Mouse (Mus musculus): ENCODE results near the gene Igsf21. TPM values are rescaled to one million over a fixed set of nuclear protein-coding genes. Genes with fewer than 3 reads are reported as not detected.

The Igsf21 gene
- polyA plus RNA-seq, 1 experiment from 2014 or later, result 0.44 TPM

GRCm38 (mm10) chr4:140035232-140035631, 211.4 kb downstream of the Igsf21 start:
- 0 out of 2 replicates have a peak, but pooled peaks cover 2% of the 10 kb centered on the region for H3K4me1 ChIP-seq (replicated peaks; ENCODE audit: control insufficient read depth, insufficient read depth, low read length)
- DNase-seq (ENCODE audit: low spot score), result no peak
- WGBS, result 61% methylated on average over 15 of the region's 15 CpGs
- H3K27ac ChIP-seq (ENCODE audit: low read depth, low read length), result no peak overlapping the region
- H3K36me3 ChIP-seq (ENCODE audit: control insufficient read depth, insufficient read depth, low read length), result no peaks in the 10 kb centered on the region
- no peaks in the 10 kb centered on the region for H3K9me3 ChIP-seq (ENCODE audit: control insufficient read depth, low read length)
- no peak overlapping the region for H3K9ac ChIP-seq (ENCODE audit: low read depth, low read length)
- H3K4me3 ChIP-seq (ENCODE audit: low read depth, low read length), result no peak overlapping the region
- H3K27me3 ChIP-seq (replicated peaks; ENCODE audit: control insufficient read depth, insufficient read depth, low read length), result peaks cover 42% of the 10 kb centered on the region
- no peak for ATAC-seq (replicated peaks; ENCODE audit: low FRiP score)
- H3K4me2 ChIP-seq, result no peak overlapping the region

DNA sequence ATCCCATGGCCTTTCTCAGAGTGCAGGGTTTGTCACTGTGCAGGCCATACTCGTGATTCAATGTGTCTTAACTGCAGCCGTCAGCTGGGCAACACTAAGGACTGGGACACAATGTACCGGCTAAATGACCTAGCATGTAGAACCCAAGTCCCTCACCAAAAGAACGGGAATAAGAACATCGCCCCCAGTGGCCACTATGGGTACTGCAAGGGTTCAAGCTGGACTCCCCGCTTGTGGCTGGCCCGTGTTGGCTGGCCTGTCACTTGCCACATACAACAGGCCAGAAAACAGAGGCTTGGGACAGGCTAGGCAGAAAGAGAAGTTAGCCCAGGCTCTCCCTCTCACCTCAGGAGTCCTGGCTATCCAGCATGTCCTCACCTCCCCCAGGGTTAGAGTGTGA, 213.2 kb downstream of the Igsf21 start:
- ATAC-seq (replicated peaks; ENCODE audit: low FRiP score) (no peak), DNase-seq (ENCODE audit: low spot score) (peak; percentile 54)
- H3K4me3 ChIP-seq (ENCODE audit: low read depth, low read length), result no peak overlapping the region
- no peaks in the 10 kb centered on the region for H3K36me3 ChIP-seq (ENCODE audit: control insufficient read depth, insufficient read depth, low read length)
- no peak overlapping the region for H3K9ac ChIP-seq (ENCODE audit: low read depth, low read length)
- 0 out of 2 replicates have a peak, but pooled peaks cover 2% of the 10 kb centered on the region for H3K4me1 ChIP-seq (replicated peaks; ENCODE audit: control insufficient read depth, insufficient read depth, low read length)
- no peaks in the 10 kb centered on the region for H3K9me3 ChIP-seq (ENCODE audit: control insufficient read depth, low read length)
- H3K27ac ChIP-seq (ENCODE audit: low read depth, low read length), result no peak overlapping the region
- H3K27me3 ChIP-seq (replicated peaks; ENCODE audit: control insufficient read depth, insufficient read depth, low read length), result peaks cover 25% of the 10 kb centered on the region
- 27% methylated on average over 7 of the region's 7 CpGs for WGBS
- H3K4me2 ChIP-seq, result no peak overlapping the region

DNA sequence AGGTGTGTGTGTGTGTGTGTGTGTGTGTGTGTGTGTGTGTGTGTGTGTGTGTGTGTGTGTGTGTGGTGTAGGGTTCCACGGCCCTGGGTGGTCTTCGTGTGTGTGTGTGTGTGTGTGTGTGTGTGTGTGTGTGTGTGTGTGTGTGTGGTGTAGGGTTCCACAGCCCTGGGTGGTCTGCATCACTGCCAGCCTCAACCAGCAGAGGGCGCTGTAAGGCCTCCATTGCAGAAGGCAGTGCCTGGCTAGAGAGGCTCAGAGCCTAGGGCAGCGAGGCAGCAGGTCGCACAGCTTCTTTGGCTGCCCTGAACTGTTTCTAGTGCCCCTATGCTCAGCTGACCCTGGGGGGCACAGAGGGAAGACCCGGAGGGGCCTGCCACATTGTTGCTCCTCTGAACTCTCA, 216.2 kb downstream of the Igsf21 start:
- no peak overlapping the region for H3K4me3 ChIP-seq (ENCODE audit: low read depth, low read length)
- no peaks in the 10 kb centered on the region for H3K9me3 ChIP-seq (ENCODE audit: control insufficient read depth, low read length)
- no peaks in the 10 kb centered on the region for H3K4me1 ChIP-seq (replicated peaks; ENCODE audit: control insufficient read depth, insufficient read depth, low read length)
- WGBS, result 31% methylated on average over 6 of the region's 6 CpGs
- DNase-seq (ENCODE audit: low spot score) (no peak), ATAC-seq (replicated peaks; ENCODE audit: low FRiP score) (no peak)
- peaks cover 7% of the 10 kb centered on the region for H3K27me3 ChIP-seq (replicated peaks; ENCODE audit: control insufficient read depth, insufficient read depth, low read length)
- no peak overlapping the region for H3K9ac ChIP-seq (ENCODE audit: low read depth, low read length)
- H3K4me2 ChIP-seq, result no peak overlapping the region
- H3K27ac ChIP-seq (ENCODE audit: low read depth, low read length), result no peak overlapping the region
- no peaks in the 10 kb centered on the region for H3K36me3 ChIP-seq (ENCODE audit: control insufficient read depth, insufficient read depth, low read length)

- H3K27me3 ChIP-seq (replicated peaks; ENCODE audit: control insufficient read depth, insufficient read depth, low read length), result peaks cover 6% of the 10 kb centered on the region
- DNase-seq (ENCODE audit: low spot score) (no peak), ATAC-seq (replicated peaks; ENCODE audit: low FRiP score) (no peak)
- H3K27ac ChIP-seq (ENCODE audit: low read depth, low read length), result no peak overlapping the region
- no peak overlapping the region for H3K4me3 ChIP-seq (ENCODE audit: low read depth, low read length)
- H3K9ac ChIP-seq (ENCODE audit: low read depth, low read length), result no peak overlapping the region
- H3K4me2 ChIP-seq, result no peak overlapping the region
- no peaks in the 10 kb centered on the region for H3K36me3 ChIP-seq (ENCODE audit: control insufficient read depth, insufficient read depth, low read length)
- H3K9me3 ChIP-seq (ENCODE audit: control insufficient read depth, low read length), result no peaks in the 10 kb centered on the region
- 50% methylated on average over 5 of the region's 5 CpGs for WGBS
- H3K4me1 ChIP-seq (replicated peaks; ENCODE audit: control insufficient read depth, insufficient read depth, low read length), result no peaks in the 10 kb centered on the region
Observed at GRCm38 (mm10) chr4:140030040-140030386, 216.6 kb downstream of the Igsf21 start.

DNA sequence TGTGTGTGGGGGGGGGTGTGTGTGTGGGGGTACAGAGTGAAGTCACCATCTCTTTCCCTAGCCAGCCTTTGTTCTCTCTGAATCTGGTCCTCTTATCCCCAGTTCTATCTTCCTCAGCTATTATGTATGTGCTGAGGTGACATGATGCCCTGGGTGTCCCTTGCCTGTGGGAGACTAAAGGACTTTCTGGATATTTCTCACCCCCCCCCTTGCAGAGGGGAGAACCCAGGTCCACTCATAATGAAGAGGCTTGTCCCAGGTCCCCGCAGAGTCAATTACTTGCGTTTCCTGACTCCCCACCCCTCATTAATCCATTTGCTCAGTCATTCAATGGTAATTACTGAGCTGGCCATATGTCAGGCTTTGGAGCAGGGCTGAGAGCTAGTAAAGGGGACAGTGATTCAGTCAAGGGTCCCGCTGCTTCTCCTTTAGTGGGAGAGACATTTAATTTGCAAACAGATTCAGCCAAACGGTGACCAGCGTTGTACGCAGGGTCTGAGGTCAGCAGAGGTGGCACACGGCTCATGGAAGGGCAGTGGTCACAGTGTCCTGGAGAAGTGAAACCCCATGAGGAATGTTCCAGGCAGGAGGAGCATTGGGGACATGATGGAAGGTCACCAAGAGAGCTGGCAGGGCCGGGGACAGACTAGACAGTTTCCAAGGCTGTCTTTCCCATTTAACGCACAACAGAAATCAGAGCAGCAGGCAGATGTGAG, 217.1 kb downstream of the Igsf21 start:
- Histone ChIP-seq H3K27me3 (replicated peaks; ENCODE audit: control insufficient read depth, insufficient read depth, low read length) (peaks cover 1% of the 10 kb centered on the region), H3K9me3 (ENCODE audit: control insufficient read depth, low read length) (no peaks in the 10 kb centered on the region), H3K4me3 (ENCODE audit: low read depth, low read length) (no peak overlapping the region), H3K27ac (ENCODE audit: low read depth, low read length) (no peak overlapping the region), H3K4me2 (no peak overlapping the region), H3K4me1 (replicated peaks; ENCODE audit: control insufficient read depth, insufficient read depth, low read length) (no peaks in the 10 kb centered on the region), H3K36me3 (ENCODE audit: control insufficient read depth, insufficient read depth, low read length) (no peaks in the 10 kb centered on the region), H3K9ac (ENCODE audit: low read depth, low read length) (no peak overlapping the region)
- WGBS, result 62% methylated on average over 9 of the region's 9 CpGs
- DNase-seq (ENCODE audit: low spot score) (no peak), ATAC-seq (replicated peaks; ENCODE audit: low FRiP score) (no peak)

DNA sequence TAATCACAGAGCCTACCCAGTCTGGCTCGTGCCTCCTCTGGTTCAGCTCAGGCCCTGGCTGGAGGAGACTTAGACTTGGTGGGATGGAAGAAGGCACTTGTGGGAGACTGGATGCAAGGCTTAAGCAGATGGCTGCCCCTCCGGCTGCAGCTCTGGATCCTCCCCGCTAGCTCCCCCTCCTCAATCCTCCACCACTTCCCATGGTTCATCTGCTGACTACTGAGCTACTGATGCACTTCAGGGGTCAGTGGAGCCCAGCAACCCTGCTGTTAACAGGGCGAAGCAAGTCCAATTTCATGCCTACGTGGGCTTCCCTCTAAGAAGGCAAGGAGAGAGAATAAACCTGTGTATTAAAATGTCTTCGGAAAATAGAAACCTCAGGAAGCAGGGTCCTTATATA, 222.8 kb downstream of the Igsf21 start:
- WGBS, result 69% methylated on average over 6 of the region's 6 CpGs

DNA sequence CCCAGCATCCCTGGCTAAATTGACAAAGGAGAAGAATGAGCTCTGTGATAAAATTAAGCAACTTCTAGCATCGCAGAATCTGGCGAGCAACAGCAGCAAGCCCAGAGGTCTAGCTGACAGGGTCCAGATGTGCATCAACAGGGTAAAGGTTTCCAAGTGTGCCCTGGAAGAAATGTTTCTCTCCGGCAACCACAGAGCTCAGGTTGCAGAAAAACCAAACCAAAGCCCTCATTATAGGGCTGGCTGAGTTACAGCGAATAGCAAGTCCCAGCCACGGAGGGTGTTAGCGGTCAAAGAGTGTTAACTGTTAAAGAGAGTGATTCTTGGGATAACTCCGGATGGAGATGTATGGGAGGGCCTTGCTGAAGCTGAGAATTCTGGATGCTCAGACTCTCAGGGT, 230.7 kb downstream of the Igsf21 start:
- no peaks in the 10 kb centered on the region for H3K4me1 ChIP-seq (replicated peaks; ENCODE audit: control insufficient read depth, insufficient read depth, low read length)
- no peak overlapping the region for H3K4me3 ChIP-seq (ENCODE audit: low read depth, low read length)
- H3K27ac ChIP-seq (ENCODE audit: low read depth, low read length), result no peak overlapping the region
- no peaks in the 10 kb centered on the region for H3K9me3 ChIP-seq (ENCODE audit: control insufficient read depth, low read length)
- ATAC-seq (replicated peaks; ENCODE audit: low FRiP score) (no peak), DNase-seq (ENCODE audit: low spot score) (no peak)
- WGBS, result 58% methylated on average over 7 of the region's 7 CpGs
- H3K4me2 ChIP-seq, result no peak overlapping the region
- no peaks in the 10 kb centered on the region for H3K36me3 ChIP-seq (ENCODE audit: control insufficient read depth, insufficient read depth, low read length)
- H3K9ac ChIP-seq (ENCODE audit: low read depth, low read length), result no peak overlapping the region
- H3K27me3 ChIP-seq (replicated peaks; ENCODE audit: control insufficient read depth, insufficient read depth, low read length), result no peaks in the 10 kb centered on the region

More for the DNA sequence above, 222.8 kb downstream of the Igsf21 start:
- no peak for DNase-seq (ENCODE audit: low spot score)
- Histone ChIP-seq H3K9me3 (ENCODE audit: control insufficient read depth, low read length) (no peaks in the 10 kb centered on the region), H3K4me2 (no peak overlapping the region), H3K27ac (ENCODE audit: low read depth, low read length) (no peak overlapping the region), H3K4me3 (ENCODE audit: low read depth, low read length) (no peak overlapping the region), H3K9ac (ENCODE audit: low read depth, low read length) (no peak overlapping the region), H3K36me3 (ENCODE audit: control insufficient read depth, insufficient read depth, low read length) (no peaks in the 10 kb centered on the region), H3K27me3 (replicated peaks; ENCODE audit: control insufficient read depth, insufficient read depth, low read length) (no peaks in the 10 kb centered on the region), H3K4me1 (replicated peaks; ENCODE audit: control insufficient read depth, insufficient read depth, low read length) (no peaks in the 10 kb centered on the region)
- ATAC-seq (replicated peaks; ENCODE audit: low FRiP score), result no peak

DNA sequence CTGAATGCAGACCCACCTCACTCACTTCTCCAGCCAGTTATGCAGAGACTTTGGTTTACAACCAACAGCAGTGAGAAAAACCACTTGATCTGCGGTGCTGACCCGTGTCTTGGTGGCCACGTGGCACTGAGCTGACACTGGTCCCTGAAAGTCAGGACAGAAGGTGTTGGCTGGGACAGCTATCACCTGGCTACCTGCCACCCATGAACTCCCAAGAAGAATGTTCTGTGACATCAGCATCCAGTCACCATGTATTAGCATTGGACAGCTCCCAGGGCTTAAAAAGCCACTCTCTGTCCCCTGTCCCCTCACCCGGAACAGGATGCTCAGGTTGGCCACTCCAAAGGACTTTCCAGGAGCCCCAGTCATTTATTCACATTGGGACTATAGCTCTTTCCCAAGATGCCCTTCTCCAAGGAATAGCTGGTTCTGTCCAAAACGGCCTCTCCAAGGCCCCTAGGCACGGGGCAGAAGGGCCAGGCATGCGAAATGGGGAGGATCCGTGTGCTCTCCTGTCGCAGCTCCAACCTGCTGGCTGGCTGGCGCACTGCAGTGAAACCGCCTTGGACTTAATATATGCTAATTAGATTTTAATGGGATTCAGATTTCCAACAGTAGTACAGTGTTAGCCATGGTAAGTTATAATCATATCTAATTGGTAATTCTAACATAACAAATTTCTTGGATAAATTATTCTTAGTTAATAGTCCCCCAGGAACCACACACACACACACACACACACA, 235.7 kb downstream of the Igsf21 start:
- Histone ChIP-seq H3K4me3 (ENCODE audit: low read depth, low read length) (no peak overlapping the region), H3K4me2 (no peak overlapping the region), H3K9ac (ENCODE audit: low read depth, low read length) (no peak overlapping the region), H3K9me3 (ENCODE audit: control insufficient read depth, low read length) (no peaks in the 10 kb centered on the region), H3K27ac (ENCODE audit: low read depth, low read length) (no peak overlapping the region), H3K27me3 (replicated peaks; ENCODE audit: control insufficient read depth, insufficient read depth, low read length) (no peaks in the 10 kb centered on the region), H3K36me3 (ENCODE audit: control insufficient read depth, insufficient read depth, low read length) (no peaks in the 10 kb centered on the region), H3K4me1 (replicated peaks; ENCODE audit: control insufficient read depth, insufficient read depth, low read length) (no peaks in the 10 kb centered on the region)
- DNase-seq (ENCODE audit: low spot score) (no peak), ATAC-seq (replicated peaks; ENCODE audit: low FRiP score) (no peak)
- WGBS, result 63% methylated on average over 11 of the region's 11 CpGs

GRCm38 (mm10) chr4:140004932-140005331, 241.7 kb downstream of the Igsf21 start:
- Histone ChIP-seq H3K9me3 (ENCODE audit: control insufficient read depth, low read length) (no peaks in the 10 kb centered on the region), H3K27me3 (replicated peaks; ENCODE audit: control insufficient read depth, insufficient read depth, low read length) (peaks cover 48% of the 10 kb centered on the region), H3K9ac (ENCODE audit: low read depth, low read length) (no peak overlapping the region), H3K27ac (ENCODE audit: low read depth, low read length) (no peak overlapping the region), H3K36me3 (ENCODE audit: control insufficient read depth, insufficient read depth, low read length) (no peaks in the 10 kb centered on the region), H3K4me3 (ENCODE audit: low read depth, low read length) (no peak overlapping the region), H3K4me2 (no peak overlapping the region; the same call in 1 of the 2 replicates), H3K4me1 (replicated peaks; ENCODE audit: control insufficient read depth, insufficient read depth, low read length) (no peaks in the 10 kb centered on the region)
- 9% methylated on average over 5 of the region's 5 CpGs for WGBS
- ATAC-seq (replicated peaks; ENCODE audit: low FRiP score), result no peak
- no peak for DNase-seq (ENCODE audit: low spot score)
